ENCODE assay signal across 8 mouse cellular contexts in genomic region chr1:55960291-55960690, GRCm38 (mm10).
DNase-seq lines count a peak whose midpoint lies in the region; TF ChIP-seq lines count a peak whose summit lies in the region.
"Had no signal": no experiment of that assay in that cellular context is flagged by ENCODE, and none has a peak within 500 bp of the region (broad histone marks: within the 10 kb centered on the region; RNA-seq: fewer than 3 reads in every experiment).

No protein-coding gene starts in this region.

- no peaks in the 10 kb centered on the region for H3K9me3 ChIP-seq in E14TG2a.4 (ENCODE audit: low read length)
- H3K9me3 ChIP-seq: limb, embryonic 13.5 days had no signal

- intact Hi-C loops in gastrocnemius, postnatal 14 days (cut with DNase I; ENCODE audit: low total_unique reads), result loop anchor here (5.0 kb wide), 1 partner anchor 1247 kb away; no protein-coding TSS in a partner anchor

- H3K4me3 ChIP-seq in E14TG2a.4 (replicated peaks; ENCODE audit: low read length), result no peak overlapping the region
- H3K4me3 ChIP-seq: limb, embryonic 13.5 days had no signal

- DNase-seq in ZHBTc4 (ENCODE audit: low read depth, low spot score), result peak; percentile 67
- peak; percentile 72 to 80 for DNase-seq in cerebellum, postnatal 25 days
- DNase-seq in gastrocnemius, postnatal 14 days, result peak; percentile 42
- DNase-seq in layer of hippocampus, adult 9-10 months (ENCODE audit: low spot score), result peak; percentile 65
- DNase-seq in lung, postnatal 25 days (ENCODE audit: low spot score), result peak; percentile 23
- DNase-seq in right cerebral cortex, postnatal 14 days, result peak; percentile 70

- peak; percentile 87 for TF ChIP-seq CTCF in E14TG2a.4 (conservative IDR thresholded peaks at IDR 0.05; ENCODE audit: low read length)

- no peaks in the 10 kb centered on the region for H3K4me1 ChIP-seq in E14TG2a.4 (replicated peaks; ENCODE audit: low read depth, low read length)
- H3K4me1 ChIP-seq: limb, embryonic 13.5 days had no signal

- no peaks in the 10 kb centered on the region for H3K27me3 ChIP-seq in E14TG2a.4 (ENCODE audit: insufficient read depth, low read length)

- no peaks in the 10 kb centered on the region for H3K36me3 ChIP-seq in E14TG2a.4 (ENCODE audit: insufficient read depth, low read length)
- H3K36me3 ChIP-seq: limb, embryonic 13.5 days had no signal

Comparison
In these comparisons a context has a peak if more than half of its experiments do, and no peak if none do; other contexts are left out.
1. DNase-seq: peak in every context shown above with its lines; median percentile 76 in cerebellum, postnatal 25 days; 70 in right cerebral cortex, postnatal 14 days; 67 in ZHBTc4; 65 in layer of hippocampus, adult 9-10 months; 42 in gastrocnemius, postnatal 14 days; 23 in lung, postnatal 25 days.